Mouse (Mus musculus) E14TG2a.4 (cell line): ENCODE data around the gene Gramd1b.

Source experiments
- CTCF ChIP-seq: conservative IDR thresholded peaks from 2 replicates; pipeline ENCODE4 v1.5.1; 2014; ENCODE audit warnings: low read length
- POU5F1 ChIP-seq: IDR thresholded peaks from 2 replicates; pipeline ENCODE4 v1.6.1; 2014; ENCODE audit warnings: low read length, borderline replicate concordance

DNA sequence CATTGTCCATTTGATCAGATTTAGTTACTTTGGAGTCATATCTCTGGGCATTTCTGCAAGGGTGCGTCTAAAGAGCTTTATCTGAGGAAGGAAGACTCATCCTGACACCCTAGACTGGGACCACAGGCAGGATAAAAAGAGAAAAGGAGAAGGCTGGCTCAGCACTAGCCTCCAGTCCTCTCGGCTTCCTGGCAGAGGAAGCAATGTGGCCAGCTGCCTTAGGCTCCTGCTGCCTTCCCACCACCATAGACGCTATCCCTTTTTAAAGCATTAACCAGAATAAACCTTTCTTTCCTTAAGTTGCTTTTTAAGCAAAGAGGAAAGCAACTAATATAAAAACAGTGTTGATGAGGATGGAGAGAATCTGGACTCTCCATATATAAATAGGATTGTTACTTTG lies 24.6 kb downstream of the Gramd1b start:
- no peak for TF ChIP-seq CTCF
- no peak for TF ChIP-seq POU5F1
